Mouse (Mus musculus): ENCODE results near the gene Mc3r. TPM values are rescaled to one million over a fixed set of nuclear protein-coding genes. Genes with fewer than 3 reads are reported as not detected.

Mc3r gene
- total RNA-seq, 1 experiment from 2014 or later = not detected

DNA sequence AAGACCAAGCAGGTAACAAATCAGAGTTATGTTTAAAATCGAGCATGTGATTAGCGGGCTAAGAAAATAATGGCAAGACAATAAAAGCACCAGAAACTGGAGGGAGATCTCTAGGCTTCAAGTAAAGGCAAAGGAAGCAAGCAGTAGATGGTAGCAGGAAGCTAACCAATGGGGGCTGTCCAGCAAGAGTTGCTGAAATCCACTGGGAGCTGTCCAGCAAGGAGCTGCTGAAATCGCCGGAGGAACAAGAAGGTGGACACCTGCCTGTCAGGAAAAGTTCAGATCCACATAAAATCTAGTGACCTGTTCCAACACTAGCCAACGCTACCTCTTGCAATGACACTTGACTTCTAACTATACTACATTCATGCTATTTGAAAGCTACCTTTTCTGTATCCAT lies 7.3 kb upstream of the Mc3r start:
- no peak for ATAC-seq (replicated peaks; ENCODE audit: insufficient number of reproducible peaks, low FRiP score, low TSS enrichment, poor library complexity, severe bottlenecking)

DNA sequence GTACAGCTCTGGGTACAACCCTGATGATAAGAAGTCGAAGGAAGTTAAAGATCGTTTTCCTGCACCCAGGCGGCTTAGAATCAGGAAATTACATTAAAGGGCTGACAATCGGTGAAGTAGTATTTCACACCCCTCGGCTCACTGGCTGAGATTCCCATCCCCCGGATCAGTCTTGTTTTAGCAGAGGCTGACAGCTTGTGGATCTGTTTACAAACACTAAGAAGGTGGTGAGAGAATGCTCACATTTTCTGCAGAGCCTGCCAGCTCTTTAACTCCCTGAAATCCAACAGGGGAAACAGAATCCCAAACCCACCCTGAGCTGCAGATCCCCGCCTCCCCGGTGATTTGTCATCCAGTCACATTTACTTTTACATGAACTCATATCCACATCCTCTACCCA lies 2.8 kb upstream of the Mc3r start:
- no peak for ATAC-seq (replicated peaks; ENCODE audit: insufficient number of reproducible peaks, low FRiP score, low TSS enrichment, poor library complexity, severe bottlenecking)

DNA sequence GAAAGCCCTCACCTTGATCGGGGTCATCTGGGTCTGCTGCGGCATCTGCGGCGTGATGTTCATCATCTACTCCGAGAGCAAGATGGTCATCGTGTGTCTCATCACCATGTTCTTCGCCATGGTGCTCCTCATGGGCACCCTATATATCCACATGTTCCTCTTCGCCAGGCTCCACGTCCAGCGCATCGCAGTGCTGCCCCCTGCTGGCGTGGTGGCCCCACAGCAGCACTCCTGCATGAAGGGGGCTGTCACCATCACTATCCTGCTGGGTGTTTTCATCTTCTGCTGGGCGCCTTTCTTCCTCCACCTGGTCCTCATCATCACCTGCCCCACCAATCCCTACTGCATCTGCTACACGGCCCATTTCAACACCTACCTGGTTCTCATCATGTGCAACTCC lies 1.0 kb downstream of the Mc3r start:
- ATAC-seq (replicated peaks; ENCODE audit: insufficient number of reproducible peaks, low FRiP score, low TSS enrichment, poor library complexity, severe bottlenecking) = no peak

GRCm38 (mm10) chr2:172256418-172256817 lies 8.1 kb downstream of the Mc3r start:
- no peak for ATAC-seq (replicated peaks; ENCODE audit: insufficient number of reproducible peaks, low FRiP score, low TSS enrichment, poor library complexity, severe bottlenecking)

GRCm38 (mm10) chr2:172256956-172257355 lies 8.7 kb downstream of the Mc3r start:
- no peak for ATAC-seq (replicated peaks; ENCODE audit: insufficient number of reproducible peaks, low FRiP score, low TSS enrichment, poor library complexity, severe bottlenecking)

GRCm38 (mm10) chr2:172257471-172258065 lies 9.3 kb downstream of the Mc3r start:
- ATAC-seq (replicated peaks; ENCODE audit: insufficient number of reproducible peaks, low FRiP score, low TSS enrichment, poor library complexity, severe bottlenecking) = no peak

GRCm38 (mm10) chr2:172260064-172260463 lies 11.8 kb downstream of the Mc3r start:
- ATAC-seq (replicated peaks; ENCODE audit: insufficient number of reproducible peaks, low FRiP score, low TSS enrichment, poor library complexity, severe bottlenecking) = no peak

- no peak for ATAC-seq (replicated peaks; ENCODE audit: insufficient number of reproducible peaks, low FRiP score, low TSS enrichment, poor library complexity, severe bottlenecking)
Measured at GRCm38 (mm10) chr2:172261441-172261840, 13.1 kb downstream of the Mc3r start.

DNA sequence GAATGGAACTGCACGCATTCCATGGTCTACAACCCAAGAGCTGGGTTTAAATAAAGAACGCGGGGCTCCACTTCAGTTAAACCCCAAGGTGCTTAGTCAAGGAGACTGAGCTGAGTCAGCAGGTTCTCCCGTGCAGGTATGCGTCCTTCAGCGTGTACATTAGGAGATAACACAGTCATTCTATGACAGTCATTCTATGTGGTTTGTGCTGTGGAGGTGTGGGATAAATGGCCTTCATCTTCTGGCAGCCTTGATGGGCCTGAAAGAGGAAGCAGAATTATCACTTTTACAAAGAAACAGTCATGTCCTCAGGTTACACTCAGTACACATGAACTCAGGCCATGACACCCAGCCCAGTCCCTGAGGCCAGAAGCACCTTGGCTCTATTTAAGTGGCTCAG lies 14.9 kb downstream of the Mc3r start:
- no peak for ATAC-seq (replicated peaks; ENCODE audit: insufficient number of reproducible peaks, low FRiP score, low TSS enrichment, poor library complexity, severe bottlenecking)

GRCm38 (mm10) chr2:172269907-172270306 lies 21.6 kb downstream of the Mc3r start:
- no peak for ATAC-seq (replicated peaks; ENCODE audit: insufficient number of reproducible peaks, low FRiP score, low TSS enrichment, poor library complexity, severe bottlenecking)

- no peak for ATAC-seq (replicated peaks; ENCODE audit: insufficient number of reproducible peaks, low FRiP score, low TSS enrichment, poor library complexity, severe bottlenecking)
Measured at GRCm38 (mm10) chr2:172270485-172270944, 22.2 kb downstream of the Mc3r start.

- ATAC-seq (replicated peaks; ENCODE audit: insufficient number of reproducible peaks, low FRiP score, low TSS enrichment, poor library complexity, severe bottlenecking) = no peak
Measured at GRCm38 (mm10) chr2:172270974-172271697, 22.8 kb downstream of the Mc3r start.

GRCm38 (mm10) chr2:172274662-172275061 lies 26.4 kb downstream of the Mc3r start:
- no peak for ATAC-seq (replicated peaks; ENCODE audit: insufficient number of reproducible peaks, low FRiP score, low TSS enrichment, poor library complexity, severe bottlenecking)

- ATAC-seq (replicated peaks; ENCODE audit: insufficient number of reproducible peaks, low FRiP score, low TSS enrichment, poor library complexity, severe bottlenecking) = no peak
Measured at GRCm38 (mm10) chr2:172276155-172276554, 27.9 kb downstream of the Mc3r start.

- no peak for ATAC-seq (replicated peaks; ENCODE audit: insufficient number of reproducible peaks, low FRiP score, low TSS enrichment, poor library complexity, severe bottlenecking)
Measured at GRCm38 (mm10) chr2:172278979-172279378, 30.7 kb downstream of the Mc3r start.

- no peak for ATAC-seq (replicated peaks; ENCODE audit: insufficient number of reproducible peaks, low FRiP score, low TSS enrichment, poor library complexity, severe bottlenecking)
Measured at GRCm38 (mm10) chr2:172282071-172282710, 33.9 kb downstream of the Mc3r start.

DNA sequence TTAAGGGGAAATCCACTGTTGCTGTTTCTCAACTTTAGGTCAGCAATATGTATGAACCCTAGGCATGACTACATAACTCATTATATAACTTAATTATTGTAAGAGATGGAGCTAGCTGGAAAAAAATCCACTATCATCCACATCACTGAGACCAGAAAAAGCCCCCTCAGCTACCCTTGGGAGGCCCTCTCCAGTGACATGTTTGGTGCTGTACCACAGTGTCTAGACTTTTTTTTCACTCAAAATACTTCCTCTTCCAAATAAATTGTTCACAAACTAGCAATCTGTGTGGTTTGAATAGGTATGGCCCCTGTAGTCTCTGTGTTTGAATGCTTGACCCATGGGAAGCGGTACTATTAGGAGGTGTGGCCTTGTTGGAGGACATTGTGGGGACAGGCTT lies 39.4 kb downstream of the Mc3r start:
- no peak for ATAC-seq (replicated peaks; ENCODE audit: insufficient number of reproducible peaks, low FRiP score, low TSS enrichment, poor library complexity, severe bottlenecking)

- ATAC-seq (replicated peaks; ENCODE audit: insufficient number of reproducible peaks, low FRiP score, low TSS enrichment, poor library complexity, severe bottlenecking) = no peak
Measured at GRCm38 (mm10) chr2:172288965-172289364, 40.7 kb downstream of the Mc3r start.

DNA sequence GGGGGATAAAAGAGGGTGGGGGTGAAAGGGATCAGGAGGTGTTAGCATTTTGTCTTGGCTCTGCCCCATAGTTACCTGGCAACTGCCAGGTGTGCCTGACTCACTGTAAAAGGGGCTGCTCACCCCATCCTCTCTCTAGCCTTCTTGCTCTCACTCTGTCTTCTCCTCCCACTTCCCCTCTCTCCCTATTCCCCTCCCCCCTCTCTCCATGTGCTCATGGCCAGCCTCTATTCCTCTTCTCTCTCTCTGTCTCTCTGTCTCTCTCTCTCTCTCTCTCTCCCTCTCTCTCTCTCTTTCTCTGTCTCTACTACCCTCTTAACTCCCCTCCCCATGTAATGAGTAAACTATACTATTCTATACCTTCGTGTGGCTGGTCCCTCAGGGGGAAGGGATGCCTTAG lies 41.3 kb downstream of the Mc3r start:
- ATAC-seq (replicated peaks; ENCODE audit: insufficient number of reproducible peaks, low FRiP score, low TSS enrichment, poor library complexity, severe bottlenecking) = no peak

DNA sequence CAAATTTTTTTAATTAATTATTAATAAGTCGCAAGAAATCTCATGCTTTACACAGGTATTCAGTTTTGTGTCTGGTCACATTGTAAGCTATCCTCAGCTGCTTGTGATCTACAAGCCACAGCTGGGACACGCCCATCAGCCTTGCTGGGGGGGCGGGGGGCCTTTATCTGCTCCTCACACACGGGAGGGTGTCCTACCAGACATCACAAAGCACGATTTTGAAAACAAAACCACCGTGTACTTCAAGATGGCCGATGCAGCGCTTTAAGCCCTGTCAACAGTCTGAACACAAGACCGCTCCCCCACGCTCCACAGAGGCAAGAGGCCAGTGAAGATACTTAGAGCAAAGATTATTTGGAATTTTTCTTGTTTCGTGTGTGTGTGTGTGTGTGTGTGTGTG lies 42.2 kb downstream of the Mc3r start:
- no peak for ATAC-seq (replicated peaks; ENCODE audit: insufficient number of reproducible peaks, low FRiP score, low TSS enrichment, poor library complexity, severe bottlenecking)
